Mouse (Mus musculus) spleen, adult 2 months (tissue): ENCODE results near the gene Cyb5r1. TPM values are rescaled to one million over a fixed set of nuclear protein-coding genes. Genes with fewer than 3 reads are reported as not detected.

ENCODE experiments used
- DNase-seq, 2 experiments: peaks; one replicate each; pipeline versions ENCODE4 v3.0.0 to v3.0.0-alpha.2; 2012 to 2021; ENCODE audit warnings: low spot score in 2 of 2, low read depth in 1 of 2
- H3K27ac ChIP-seq: fragments of 200-500 bp; 2 replicates; pipeline ENCODE4 v1.5.1; 2012; ENCODE audit warnings: low read length, inconsistent platforms; ENCODE audit not compliant: insufficient read depth
- H3K27me3 ChIP-seq: fragments of 200-500 bp; 2 replicates; pipeline ENCODE4 v1.6.1; 2012; ENCODE audit warnings: mild to moderate bottlenecking, moderate library complexity, low read length, inconsistent platforms; ENCODE audit not compliant: control insufficient read depth, insufficient read depth
- H3K36me3 ChIP-seq: fragments of 200-500 bp; 2 replicates; pipeline ENCODE4 v1.6.1; 2012; ENCODE audit warnings: mild to moderate bottlenecking, low read length, inconsistent platforms; ENCODE audit not compliant: control insufficient read depth, insufficient read depth
- H3K4me1 ChIP-seq: fragments of 200-500 bp; 2 replicates; pipeline ENCODE4 v1.6.1; 2011; ENCODE audit warnings: inconsistent platforms; ENCODE audit not compliant: control insufficient read depth, insufficient read depth, insufficient read length
- H3K4me3 ChIP-seq: fragments of 200-500 bp; 2 replicates; pipeline ENCODE4 v1.5.1; 2011; ENCODE audit warnings: mild to moderate bottlenecking, inconsistent platforms; ENCODE audit not compliant: insufficient read depth, insufficient read length; ENCODE audit errors: extremely low read depth
- CTCF ChIP-seq: fragments of 200-500 bp; IDR thresholded peaks from 2 replicates; pipeline ENCODE4 v1.5.1; 2011; ENCODE audit warnings: mild to moderate bottlenecking, inconsistent platforms; ENCODE audit not compliant: insufficient read depth, insufficient read length, insufficient replicate concordance; ENCODE audit errors: extremely low read depth
- POLR2A ChIP-seq: fragments of 200-500 bp; IDR thresholded peaks from 2 replicates; pipeline ENCODE4 v1.6.1; 2011; ENCODE audit warnings: low read depth, low read length, inconsistent platforms
- WGBS: fragments of 180-500 bp; shearing (Covaris S2); methylation state at CpG from one replicate; pipeline ENCODE4 v1.1.7; 2018; 5-methylcytosine and 5-hydroxymethylcytosine counted together
- polyA plus RNA-seq: library from polyadenylated mRNA; depleted of rRNA; stranded (reverse); fragments of >200 nt; gene quantifications from 2 replicates; pipeline ENCODE4 v1.2.3, GENCODE M21; 2012

Cyb5r1 gene
- polyA plus RNA-seq, 1 experiment, result 46.4 TPM

- peaks cover 5% of the 10 kb centered on the region; the same call in 1 of the 2 replicates for H3K4me1 ChIP-seq
- H3K4me3 ChIP-seq, result no peak overlapping the region
- TF ChIP-seq CTCF, result no peak
- no peak for TF ChIP-seq POLR2A
- no peaks in the 10 kb centered on the region for H3K36me3 ChIP-seq
- 0 out of 2 replicates have a peak, but pooled peaks cover 2% of the 10 kb centered on the region for H3K27me3 ChIP-seq
- no peak for DNase-seq
- H3K27ac ChIP-seq, result no peak overlapping the region
- 74% methylated on average over 5 of the region's 5 CpGs for WGBS
These were observed 39.9 kb upstream of the Cyb5r1 start for GRCm38 (mm10) chr1:134365491-134365890.

GRCm38 (mm10) chr1:134368777-134369337, 36.5 kb upstream of the Cyb5r1 start:
- Histone ChIP-seq H3K4me3 (no peak overlapping the region), H3K27ac (no peak overlapping the region), H3K36me3 (no peaks in the 10 kb centered on the region), H3K27me3 (0 out of 2 replicates have a peak, but pooled peaks cover 2% of the 10 kb centered on the region), H3K4me1 (no peaks in the 10 kb centered on the region)
- 54% methylated on average over 9 of the region's 9 CpGs for WGBS
- no peak for TF ChIP-seq POLR2A
- TF ChIP-seq CTCF, result no peak
- DNase-seq, result peak in 1 of 2 experiments; percentile 48

GRCm38 (mm10) chr1:134374124-134374523, 31.2 kb upstream of the Cyb5r1 start:
- 81% methylated on average over 2 of the region's 2 CpGs for WGBS
- no peaks in the 10 kb centered on the region for H3K4me1 ChIP-seq
- no peak overlapping the region for H3K4me3 ChIP-seq
- H3K27ac ChIP-seq, result no peak overlapping the region
- TF ChIP-seq POLR2A (no peak), CTCF (no peak)
- 0 out of 2 replicates have a peak, but pooled peaks cover under 1% of the 10 kb centered on the region for H3K27me3 ChIP-seq
- no peak for DNase-seq
- H3K36me3 ChIP-seq, result no peaks in the 10 kb centered on the region

- 80% methylated on average over 2 of the region's 2 CpGs for WGBS
- no peak overlapping the region for H3K4me3 ChIP-seq
These were observed 24.3 kb upstream of the Cyb5r1 start for GRCm38 (mm10) chr1:134381051-134381450.

GRCm38 (mm10) chr1:134381795-134382625, 23.3 kb upstream of the Cyb5r1 start:
- H3K4me3 ChIP-seq, result no peak overlapping the region
- H3K27me3 ChIP-seq, result no peaks in the 10 kb centered on the region; the same call in 1 of the 2 replicates
- no peaks in the 10 kb centered on the region for H3K36me3 ChIP-seq
- TF ChIP-seq CTCF (no peak), POLR2A (no peak)
- no peak for DNase-seq
- 10% methylated on average over 19 of the region's 19 CpGs for WGBS
- H3K27ac ChIP-seq, result no peak overlapping the region
- no peaks in the 10 kb centered on the region for H3K4me1 ChIP-seq

More at GRCm38 (mm10) chr1:134381051-134381450, 24.3 kb upstream of the Cyb5r1 start:
- TF ChIP-seq POLR2A (no peak), CTCF (no peak)
- Histone ChIP-seq H3K4me1 (no peaks in the 10 kb centered on the region), H3K36me3 (no peaks in the 10 kb centered on the region), H3K27ac (no peak overlapping the region), H3K27me3 (no peaks in the 10 kb centered on the region; the same call in 1 of the 2 replicates)
- no peak for DNase-seq

GRCm38 (mm10) chr1:134384581-134384980, 20.8 kb upstream of the Cyb5r1 start:
- Histone ChIP-seq H3K27me3 (no peaks in the 10 kb centered on the region; the same call in 1 of the 2 replicates), H3K36me3 (no peaks in the 10 kb centered on the region), H3K27ac (no peak overlapping the region), H3K4me1 (no peaks in the 10 kb centered on the region), H3K4me3 (no peak overlapping the region)
- 89% methylated on average over 4 of the region's 4 CpGs for WGBS
- no peak for DNase-seq
- TF ChIP-seq CTCF, result no peak
- no peak for TF ChIP-seq POLR2A
